Mouse (Mus musculus) left cerebral cortex, postnatal 10 days (tissue): Measurements from ENCODE around the gene Arnt2. TPM values are rescaled to one million over a fixed set of nuclear protein-coding genes. Genes with fewer than 3 reads are reported as not detected.

Source experiments
- DNase-seq, 2 experiments: peaks; one replicate each; pipeline ENCODE4 v3.0.0; 2021 to 2022; ENCODE audit warnings: low spot score in 2 of 2, mixed read lengths in 1 of 2; ENCODE audit errors: extremely low spot score in 1 of 2
- intact Hi-C: fragments of 180-260 bp; cut with DNase I; formaldehyde crosslinking; loops from one replicate; pipeline ENCODE4 v1.15.1; 2025
- total RNA-seq, 2 experiments: library from RNA; stranded (reverse); gene quantifications; 2 replicates each; pipeline ENCODE4 v1.2.3; 2021

Gene Arnt2
- total RNA-seq, 2 experiments from 2014 or later, result 172 to 181 TPM

- intact Hi-C loops, result no loop called here
- DNase-seq, result peak in 1 of 2 experiments; percentile 33
These were observed 197.9 kb downstream of the Arnt2 start for GRCm38 (mm10) chr7:84212112-84212511.

- intact Hi-C loops, result no loop called here
- no peak for DNase-seq
These were observed 199.2 kb downstream of the Arnt2 start for GRCm38 (mm10) chr7:84210585-84211291.

- DNase-seq, result peak; percentile 23 to 35
- intact Hi-C loops, result no loop called here
These were observed 206.0 kb downstream of the Arnt2 start for GRCm38 (mm10) chr7:84203981-84204380.

- no peak for DNase-seq
- intact Hi-C loops, result no loop called here
These were observed 208.6 kb downstream of the Arnt2 start for GRCm38 (mm10) chr7:84201151-84202068.

- intact Hi-C loops, result no loop called here
- DNase-seq, result no peak
These were observed 212.6 kb downstream of the Arnt2 start for GRCm38 (mm10) chr7:84197208-84197860.

Other genes with a start within 250 kb of the Arnt2 start
- 1 to 10 TPM; 1.9 to 3.7 TPM for gene Gm2115, start 118.8 kb upstream of the Arnt2 start, total RNA-seq
- 10 to 100 TPM; 14.9 to 17.0 TPM for gene Fah, start 196.5 kb upstream of the Arnt2 start, total RNA-seq